Mouse (Mus musculus): Measurements from ENCODE around the gene Trpc4ap.

- no peak for TF ChIP-seq CTCF (IDR thresholded peaks at IDR 0.05; ENCODE audit: low read depth)
- TF ChIP-seq EP300 (optimal IDR thresholded peaks at IDR 0.05), result no peak
These were observed 20.9 kb downstream of the Trpc4ap start for GRCm38 (mm10) chr2:155671236-155671635.

Data from stomach, postnatal 0 days (tissue).